Mouse (Mus musculus): ENCODE results near the gene 1110008P14Rik.

1110008P14Rik gene

DNA sequence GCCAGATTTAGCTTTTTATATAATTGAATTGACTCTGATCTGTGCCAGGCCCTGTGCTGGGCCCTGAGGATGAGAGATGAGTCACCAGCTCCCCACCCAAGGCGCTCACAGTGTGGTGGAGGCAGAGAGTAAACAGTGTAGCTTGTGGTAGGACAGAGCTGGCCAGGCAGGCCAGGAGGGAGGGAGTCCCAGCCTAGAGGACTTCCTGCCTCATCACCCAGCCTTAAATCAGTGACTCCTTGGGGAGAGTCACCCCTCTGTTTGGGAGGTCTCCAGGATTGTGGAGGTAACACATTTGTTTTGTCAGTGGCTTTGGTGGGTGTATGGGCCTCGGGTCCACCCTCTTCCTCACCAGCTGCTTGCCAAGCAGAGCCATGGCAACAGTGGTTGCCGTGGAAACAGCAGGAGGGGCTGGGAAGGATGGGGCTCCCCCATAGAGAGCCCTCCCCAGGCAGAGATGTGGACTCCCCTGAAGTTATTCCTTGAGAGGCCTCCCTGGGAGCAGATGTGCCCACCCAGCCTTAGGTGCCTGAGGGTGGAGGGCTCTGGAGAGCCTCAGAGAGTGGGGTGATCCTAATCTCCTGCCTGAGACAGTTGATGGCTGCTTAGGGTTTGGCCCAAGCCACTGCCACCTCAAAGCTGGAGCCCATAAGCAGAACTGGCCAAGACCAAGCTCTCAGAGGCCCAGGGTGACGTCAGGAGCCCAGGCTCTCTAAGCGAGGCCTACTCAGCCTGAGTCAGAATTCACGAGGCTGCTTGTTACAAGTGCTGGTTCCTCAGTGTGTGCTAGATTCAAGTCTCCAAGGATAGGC, 39.0 kb downstream of the 1110008P14Rik start:
- DNase-seq (ENCODE audit: extremely low spot score, low spot score), result no peak

DNA sequence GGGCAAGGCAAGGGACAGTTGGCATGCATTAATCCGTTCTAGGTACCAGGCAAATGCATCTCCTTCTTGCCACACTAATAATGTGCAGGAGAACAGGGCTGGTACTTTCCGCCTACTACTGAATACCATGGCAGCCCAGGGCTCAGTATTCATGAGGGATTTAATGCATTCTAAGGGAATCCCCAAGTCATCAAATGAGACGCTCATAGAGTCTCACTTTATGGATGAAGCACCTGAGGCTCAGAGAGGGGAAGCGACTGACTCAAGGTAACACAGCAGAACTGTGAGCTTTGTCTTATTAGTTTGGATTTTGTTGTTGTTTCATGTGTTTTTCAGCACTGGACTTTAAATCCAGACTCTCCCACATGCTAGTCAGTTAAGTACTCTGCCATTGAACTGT, 39.7 kb downstream of the 1110008P14Rik start:
- no peak for DNase-seq (ENCODE audit: extremely low spot score, low spot score)

DNA sequence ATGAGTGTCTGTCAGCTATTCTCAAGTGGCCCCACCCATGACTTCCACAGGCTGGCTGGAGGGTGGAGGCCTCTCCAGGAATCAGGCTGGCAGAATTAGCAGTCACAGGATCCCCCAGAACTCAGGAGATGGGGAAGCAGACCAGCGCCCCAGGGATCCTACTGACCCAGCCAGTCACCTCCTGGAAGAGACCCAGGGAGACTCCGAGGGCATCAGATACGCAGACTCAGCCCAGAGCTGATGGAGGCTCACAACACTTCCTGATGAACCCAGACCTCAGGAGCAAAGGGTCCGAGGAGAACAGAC, 40.2 kb downstream of the 1110008P14Rik start:
- no peak for DNase-seq (ENCODE audit: extremely low spot score, low spot score)

DNA sequence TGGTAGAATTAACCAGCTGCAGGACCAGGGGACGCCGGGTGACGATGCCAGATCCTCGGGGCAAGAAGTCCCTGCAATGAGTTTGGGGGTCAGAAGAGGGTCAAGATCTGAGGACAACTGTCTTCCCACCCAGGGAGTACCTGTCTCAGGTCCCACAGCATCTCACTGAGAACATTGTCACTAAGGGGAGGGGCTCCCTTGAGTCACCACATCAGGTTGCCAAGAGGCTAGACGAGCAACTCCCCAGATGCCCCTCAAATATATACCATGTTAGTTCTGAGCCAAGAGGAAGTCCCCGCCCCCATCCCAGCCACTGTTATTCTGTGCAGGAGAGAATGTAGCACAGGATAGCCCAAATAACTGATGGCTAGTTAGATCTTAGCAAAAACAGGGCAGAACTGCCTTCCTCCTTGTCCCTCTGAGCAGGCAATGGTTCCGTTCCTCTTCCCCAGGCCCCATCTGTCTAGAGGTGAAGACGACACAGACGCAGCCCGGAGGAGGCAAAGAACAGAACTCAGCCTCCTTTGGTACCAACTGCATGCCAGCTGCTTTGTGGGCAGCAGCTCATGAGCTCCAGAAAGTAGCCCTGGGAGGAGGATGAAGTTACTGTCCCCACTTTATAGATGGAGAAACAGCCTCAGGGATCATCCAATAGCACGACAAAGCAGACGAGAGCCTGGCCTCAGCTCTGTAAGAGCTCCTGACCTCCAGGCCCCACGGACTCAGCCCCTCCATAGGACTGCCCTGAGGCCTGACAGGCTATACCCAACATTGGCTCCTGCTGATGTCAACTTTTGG, 40.7 kb downstream of the 1110008P14Rik start:
- no peak for DNase-seq (ENCODE audit: extremely low spot score, low spot score)

DNA sequence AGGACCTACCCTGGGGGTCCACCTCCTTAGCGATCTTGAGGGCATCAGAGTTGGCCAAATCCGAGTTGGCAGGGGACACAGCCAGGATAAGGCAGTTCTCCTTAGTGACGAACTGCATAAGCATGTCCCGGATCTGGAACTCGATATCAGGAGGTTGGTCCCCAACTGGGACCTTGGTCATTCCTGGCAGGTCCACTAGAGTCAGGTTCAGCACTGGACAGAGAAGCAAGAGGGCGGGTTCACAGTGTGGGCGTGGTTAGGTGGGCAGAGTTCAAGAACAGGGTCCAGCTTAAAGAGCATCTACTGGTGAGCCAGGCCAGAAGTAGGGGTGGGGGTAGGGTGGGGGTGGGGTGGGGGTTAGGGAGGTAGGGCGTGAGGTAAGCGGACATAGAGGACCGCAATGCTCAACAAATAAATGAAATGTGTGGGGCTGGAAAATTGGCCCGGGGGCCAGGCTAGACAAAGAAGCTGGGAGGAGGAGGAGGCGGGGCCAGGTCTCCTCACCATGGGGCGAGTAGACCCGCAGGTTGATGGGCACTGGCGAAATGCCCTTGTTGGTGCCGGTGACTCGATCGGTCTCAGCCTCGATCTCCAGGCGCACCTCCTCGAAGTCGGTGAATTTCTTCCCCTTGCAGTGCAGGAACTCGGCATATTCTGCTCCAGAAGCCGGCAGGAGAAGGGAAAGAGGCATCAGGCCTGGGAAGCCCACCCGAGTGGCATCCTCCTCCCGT, 41.7 kb downstream of the 1110008P14Rik start:
- no peak for DNase-seq (ENCODE audit: extremely low spot score, low spot score)

DNA sequence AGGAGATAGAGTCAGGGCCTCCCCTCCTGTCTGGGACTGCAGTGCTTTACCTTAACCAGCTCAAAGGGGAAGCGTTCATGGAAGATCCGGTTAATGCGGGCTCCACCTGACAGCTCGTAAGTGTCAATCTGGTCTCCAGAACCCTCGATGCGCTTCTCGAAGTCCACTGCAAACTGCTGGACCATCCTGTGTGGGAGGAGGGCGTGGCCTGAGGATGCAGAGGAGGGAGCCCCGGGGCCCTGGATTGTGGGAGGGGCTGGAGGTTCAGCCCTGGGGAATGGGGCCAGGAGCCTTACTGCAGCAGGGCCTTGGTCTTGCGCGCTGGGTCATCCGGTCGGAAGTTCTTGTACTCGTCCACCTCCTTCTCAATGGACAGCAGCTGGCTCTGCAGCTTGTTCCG, 45.9 kb downstream of the 1110008P14Rik start:
- DNase-seq (ENCODE audit: extremely low spot score, low spot score), result no peak

DNA sequence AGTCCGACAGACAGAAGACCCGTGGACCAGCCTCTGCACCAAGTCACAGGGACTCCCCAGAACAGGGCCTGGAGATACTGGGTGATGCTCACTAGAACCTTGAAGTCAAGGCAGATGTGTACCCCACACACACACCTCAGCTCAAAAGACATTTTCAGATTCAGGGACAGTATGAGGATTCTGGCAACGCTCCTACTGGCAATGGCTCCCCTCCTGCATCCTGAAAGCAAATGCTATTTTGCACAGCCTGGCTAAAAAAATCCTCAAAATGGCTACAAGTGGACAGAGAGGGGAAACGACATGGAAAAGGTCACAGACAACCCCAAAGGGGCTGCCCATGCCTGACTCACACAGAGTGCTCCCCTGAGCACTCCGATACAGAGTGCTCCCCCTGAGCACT, 49.6 kb downstream of the 1110008P14Rik start:
- DNase-seq (ENCODE audit: extremely low spot score, low spot score), result no peak

DNA sequence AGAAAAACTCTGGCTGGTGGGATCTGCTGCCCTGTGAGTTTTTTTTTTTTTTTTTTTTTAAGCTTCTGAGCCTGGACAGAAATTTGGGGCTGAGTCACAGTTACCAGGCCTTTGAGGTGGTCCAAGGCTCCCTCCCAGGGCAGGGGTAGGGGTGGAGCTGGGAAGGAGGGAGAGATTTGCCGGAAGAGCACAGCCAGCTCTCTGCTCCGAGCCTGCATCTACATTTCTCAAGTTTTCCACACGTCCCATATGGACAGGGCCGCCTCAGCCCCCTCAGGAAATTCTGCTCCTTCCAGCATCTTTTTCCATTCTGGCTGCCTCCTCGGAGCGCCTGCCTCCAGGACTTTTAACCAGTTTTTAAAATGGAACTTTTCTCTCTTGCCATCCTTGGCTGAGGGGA, 52.2 kb downstream of the 1110008P14Rik start:
- DNase-seq (ENCODE audit: extremely low spot score, low spot score), result no peak

DNA sequence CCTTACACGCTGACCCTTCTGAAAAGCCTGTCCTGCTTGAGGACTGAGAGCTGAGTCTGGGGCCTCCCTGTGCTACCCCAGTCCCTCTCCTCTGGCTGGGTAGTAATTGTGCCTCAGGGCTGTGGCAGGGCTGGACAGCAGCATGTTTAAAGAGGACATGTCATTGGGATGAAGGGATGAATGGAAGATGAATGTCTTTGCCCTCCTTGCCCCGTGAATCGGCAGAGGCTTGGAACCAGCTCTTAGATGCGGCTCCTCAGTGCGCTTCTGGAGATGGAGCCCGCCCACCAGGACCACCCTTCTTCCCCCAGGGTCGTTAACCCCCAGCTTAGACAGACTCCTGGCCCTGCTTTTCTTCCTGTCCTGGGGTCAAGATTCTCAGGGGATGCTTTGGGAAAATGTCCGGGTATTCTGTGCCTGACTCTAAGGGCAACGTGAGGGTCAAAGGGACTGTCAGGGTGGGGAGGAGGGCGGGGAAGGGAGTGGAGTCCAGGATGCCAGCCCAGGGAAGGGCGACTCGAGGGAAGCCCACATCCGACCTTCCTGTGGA, 52.8 kb downstream of the 1110008P14Rik start:
- peak; percentile 54 for DNase-seq (ENCODE audit: extremely low spot score, low spot score)

DNA sequence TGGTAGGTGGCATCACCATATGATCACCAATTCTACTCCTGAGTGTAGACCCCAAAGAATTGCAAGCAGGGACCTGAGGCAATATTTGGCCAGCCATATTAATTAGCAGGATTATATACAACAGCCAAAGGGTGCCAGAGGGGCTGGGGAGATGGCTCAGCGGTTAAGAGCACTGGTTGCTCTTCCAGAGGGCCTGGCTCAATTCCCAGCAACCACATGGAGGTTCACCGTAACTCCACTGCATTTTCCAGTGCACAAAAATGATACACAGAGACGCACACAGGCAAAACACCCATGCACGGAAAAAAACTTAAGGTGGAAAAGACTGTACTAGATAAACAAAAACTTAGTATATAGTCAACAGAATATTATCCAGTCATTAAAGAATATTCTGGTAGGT, 54.5 kb downstream of the 1110008P14Rik start:
- no peak for DNase-seq (ENCODE audit: extremely low spot score, low spot score)

Data from neural tube, embryonic 10.5 days (tissue).